Mouse (Mus musculus) c-Kit-positive CD71-negative TER-119-negative erythroid progenitor cells, embryonic 14.5 days (primary cell): Measurements from ENCODE around the gene Bag5.
"Not testable (repeated sequence)": the region's sequence is repeated elsewhere in the genome, so short reads cannot be mapped to it uniquely, and the experiment has no call there.

Source experiments
- DNase-seq: peaks from one replicate; pipeline ENCODE4 v3.0.0-alpha.2; 2013; ENCODE audit warnings: low read depth

The Bag5 gene

DNA sequence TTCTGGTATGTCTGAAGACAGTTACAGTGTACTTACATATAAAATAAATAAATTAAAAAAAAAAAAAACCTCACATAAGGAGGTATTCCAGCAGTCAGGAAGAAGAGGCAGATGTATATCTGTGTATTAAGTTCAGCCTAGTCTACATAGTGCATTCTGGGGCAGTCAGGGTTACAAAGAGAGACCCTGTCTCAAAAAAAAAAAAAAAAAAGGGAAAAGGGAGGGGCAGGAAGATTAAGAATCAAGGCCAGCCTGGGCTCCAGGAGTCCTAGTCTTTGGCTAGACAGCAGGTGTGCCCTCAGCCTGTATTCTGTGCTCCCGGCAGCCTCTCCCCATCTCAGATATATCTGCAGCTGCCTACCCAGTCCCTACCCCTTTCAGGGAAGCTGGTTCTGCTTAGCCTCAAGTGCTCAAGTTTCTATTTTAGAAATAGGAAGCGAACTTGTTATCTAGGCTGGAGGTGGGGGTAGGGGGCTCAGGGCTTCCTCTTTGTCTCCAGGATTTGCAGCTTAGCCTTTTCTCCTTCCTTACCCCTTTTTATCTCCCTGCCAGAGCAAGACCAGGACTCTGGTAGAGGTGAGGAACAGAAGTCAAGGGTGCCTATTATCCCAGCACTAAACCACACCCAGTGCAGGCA is 38.1 kb downstream of the Bag5 start:
- no peak for DNase-seq

DNA sequence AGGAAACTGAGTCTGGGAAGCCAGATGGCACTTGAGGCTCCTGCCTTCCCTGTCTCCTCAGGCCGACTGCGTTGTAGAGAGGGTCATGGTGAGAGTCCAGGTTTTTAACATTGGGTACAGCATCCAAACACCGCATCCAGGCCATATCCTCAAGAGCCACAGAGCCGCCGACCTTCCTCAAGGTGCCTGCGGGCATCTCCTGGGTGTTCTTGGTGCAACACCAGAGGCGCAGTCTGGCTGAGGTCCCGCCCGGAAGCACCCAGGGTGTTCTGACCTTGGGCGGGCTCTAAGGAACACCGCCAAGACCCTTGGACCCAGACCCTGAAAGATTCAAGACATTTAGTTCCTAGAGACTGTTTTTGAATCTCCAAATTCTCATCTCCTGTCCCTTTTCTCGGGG is 40.5 kb downstream of the Bag5 start:
- DNase-seq = no peak

DNA sequence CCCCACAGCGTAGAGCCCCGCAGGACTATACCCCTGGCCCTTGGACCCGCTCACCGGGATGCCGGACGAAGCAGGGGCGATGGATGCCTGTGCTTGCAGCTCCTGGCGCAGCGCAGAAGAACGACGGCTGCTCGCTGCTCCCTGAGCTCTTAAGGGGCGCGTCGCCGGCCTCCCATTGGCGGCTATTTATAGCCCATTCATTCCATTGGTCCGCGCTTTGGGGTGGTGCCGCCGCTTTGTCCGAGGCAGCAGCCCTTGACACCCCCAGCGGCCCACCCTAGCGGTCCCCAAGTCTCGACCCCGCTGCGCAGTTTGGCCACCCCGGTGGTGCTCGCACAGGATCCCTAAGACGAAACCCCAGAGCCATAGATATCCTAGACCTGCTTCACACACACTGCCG is 40.9 kb downstream of the Bag5 start, which contains the start of gene Ckb:
Gene Ckb, minus strand, starts transcription at position 163 of the 400 bp plus-strand sequence.
- DNase-seq = no peak

DNA sequence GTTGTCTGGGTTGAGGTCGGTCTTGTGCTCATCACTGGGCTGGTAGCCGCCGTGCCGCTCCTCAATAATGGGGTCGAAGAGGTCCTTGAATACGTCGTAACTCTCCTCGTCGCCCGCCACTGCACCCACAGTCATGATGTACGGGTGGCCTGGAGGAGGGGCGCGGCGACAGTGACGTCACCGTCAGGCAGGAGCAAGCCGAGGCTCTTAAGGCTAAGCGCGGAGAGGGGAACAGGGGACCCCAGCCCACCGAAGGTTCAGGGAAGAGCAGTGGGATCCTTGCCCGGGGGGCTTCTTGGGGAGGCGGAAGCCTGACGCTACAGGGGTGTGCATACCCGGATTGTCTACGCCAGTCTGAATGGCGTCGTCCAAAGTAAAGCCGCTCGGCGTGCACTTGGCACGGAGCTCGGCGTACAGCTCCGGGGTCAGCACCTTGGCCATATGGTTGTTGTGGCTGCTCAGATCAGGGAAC is 41.6 kb downstream of the Bag5 start:
- DNase-seq = no peak

DNA sequence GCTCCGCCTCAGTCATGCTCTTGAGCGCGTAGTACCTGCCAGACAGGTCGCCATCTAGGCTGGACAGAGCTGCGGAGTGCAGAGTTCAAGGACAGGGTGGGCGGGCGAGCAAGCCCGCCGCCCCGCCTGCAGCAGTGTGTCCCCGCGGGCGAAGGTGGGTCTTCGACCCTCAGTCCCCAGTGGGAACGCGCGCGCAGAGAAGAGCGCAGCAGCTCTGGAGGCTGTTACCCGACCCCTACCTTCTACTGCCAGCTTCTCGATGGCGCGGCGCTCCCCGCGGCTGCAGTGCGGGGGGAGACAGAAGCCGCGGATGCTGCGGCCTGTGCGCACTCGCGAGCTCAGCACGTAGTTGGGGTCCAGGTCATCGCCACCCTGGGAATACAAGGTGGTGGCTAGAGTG is 42.1 kb downstream of the Bag5 start:
- no peak for DNase-seq

DNA sequence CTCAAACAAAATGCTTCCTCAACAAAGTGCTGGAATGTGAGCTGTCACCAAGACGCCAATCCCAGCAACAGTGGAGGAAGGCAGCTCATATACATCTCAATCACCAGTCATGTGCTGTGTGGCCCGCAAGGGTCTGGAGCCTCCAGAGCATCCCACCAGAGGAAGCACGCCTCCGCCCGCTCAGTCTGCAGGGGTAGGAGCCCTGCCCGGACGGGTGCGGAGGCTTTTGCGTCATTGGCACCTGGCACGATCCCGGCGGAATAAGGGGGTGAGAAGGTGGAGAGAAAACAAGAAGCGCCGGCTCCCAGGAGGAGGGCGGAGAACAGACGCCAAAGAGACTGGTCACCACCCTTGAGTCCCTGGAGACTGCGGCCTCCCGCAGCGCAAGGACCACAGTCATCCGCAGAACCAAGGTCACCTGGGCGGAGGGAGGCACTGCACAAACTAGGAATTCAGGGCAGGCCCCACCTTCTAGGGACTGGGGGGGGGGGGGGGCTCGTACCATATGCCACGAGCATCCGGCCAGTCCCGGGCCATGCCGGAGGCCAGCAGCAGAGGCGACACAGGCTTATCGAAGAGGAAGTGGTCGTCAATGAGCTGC is 42.6 kb downstream of the Bag5 start:
- DNase-seq = no peak

DNA sequence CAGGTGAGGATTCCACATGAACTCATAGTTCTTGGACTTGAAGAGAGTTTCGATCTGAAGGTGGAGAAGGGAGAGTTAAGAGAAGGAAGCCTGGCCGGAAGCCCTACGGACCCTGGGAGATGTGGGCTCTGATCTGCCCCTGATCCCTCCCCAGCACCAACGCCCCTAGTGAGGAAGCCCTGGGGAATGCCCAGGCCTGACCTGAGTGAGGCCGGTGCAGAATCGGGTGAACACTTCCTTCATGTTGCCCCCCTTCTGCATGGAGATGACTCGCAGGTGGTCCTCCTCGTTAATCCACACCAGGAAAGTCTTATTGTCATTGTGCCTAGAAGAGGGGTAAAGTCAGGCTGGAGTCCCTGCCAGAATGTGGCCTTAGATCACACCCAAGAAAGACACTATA is 43.1 kb downstream of the Bag5 start:
- no peak for DNase-seq

DNA sequence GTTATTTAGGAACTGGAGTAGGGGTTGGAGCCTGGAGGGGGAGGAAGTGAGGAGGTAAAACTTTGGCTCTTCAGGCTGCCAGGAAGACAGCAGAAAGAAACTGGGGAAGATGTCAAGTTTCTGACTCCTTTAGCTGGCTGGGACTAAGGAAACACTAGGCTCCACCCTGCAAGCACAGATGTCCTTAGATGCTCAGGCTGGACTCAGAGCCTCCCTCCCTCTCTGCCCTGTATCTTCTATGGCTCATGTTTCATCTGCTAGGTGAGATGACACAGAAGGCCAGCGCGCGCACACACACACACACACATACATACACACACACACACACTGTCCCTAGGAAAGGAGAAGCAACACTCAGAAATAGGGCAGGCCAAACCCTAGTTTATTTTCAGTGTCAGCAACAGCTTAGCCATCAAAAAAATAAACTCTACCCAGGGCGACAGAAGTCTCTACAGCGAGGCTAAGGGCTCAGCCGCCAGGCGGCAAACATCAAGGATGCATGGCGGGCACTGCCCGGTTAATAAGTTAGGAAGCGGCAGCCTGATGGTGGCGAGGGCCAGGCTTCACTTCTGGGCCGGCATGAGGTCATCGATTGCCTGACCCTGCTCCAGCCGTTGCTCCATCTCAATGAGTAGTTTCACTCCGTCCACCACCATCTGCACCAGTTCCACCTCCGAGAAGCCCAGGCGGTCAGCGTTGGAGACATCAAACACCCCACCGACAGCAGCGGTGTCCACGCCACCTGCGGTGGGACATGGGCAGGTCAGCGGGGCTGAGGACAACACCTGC is 43.9 kb downstream of the Bag5 start:
- DNase-seq = no peak

DNA sequence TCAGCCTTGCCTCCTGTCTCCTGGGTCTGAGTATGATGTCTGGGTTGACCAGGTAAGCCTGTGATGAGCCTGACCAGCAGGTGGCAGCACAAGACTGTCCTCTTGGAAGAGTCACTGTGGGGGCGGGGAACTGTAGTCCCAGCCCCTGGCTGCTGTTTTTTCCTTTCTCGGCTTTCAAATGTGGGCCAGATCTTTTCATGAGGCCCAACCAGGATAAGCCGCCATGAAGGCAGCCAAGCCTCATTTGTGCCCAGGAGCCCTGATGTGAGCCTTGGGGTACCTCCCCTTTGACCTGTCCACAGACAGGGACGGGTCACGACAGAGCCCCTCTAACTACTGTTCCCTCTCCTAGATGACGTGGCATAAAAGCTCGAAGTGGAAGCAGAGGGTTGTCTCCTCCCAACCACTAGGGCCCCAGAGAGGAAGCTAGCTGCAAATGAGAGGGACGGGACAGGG is 44.6 kb downstream of the Bag5 start:
- DNase-seq = peak; percentile 96

DNA sequence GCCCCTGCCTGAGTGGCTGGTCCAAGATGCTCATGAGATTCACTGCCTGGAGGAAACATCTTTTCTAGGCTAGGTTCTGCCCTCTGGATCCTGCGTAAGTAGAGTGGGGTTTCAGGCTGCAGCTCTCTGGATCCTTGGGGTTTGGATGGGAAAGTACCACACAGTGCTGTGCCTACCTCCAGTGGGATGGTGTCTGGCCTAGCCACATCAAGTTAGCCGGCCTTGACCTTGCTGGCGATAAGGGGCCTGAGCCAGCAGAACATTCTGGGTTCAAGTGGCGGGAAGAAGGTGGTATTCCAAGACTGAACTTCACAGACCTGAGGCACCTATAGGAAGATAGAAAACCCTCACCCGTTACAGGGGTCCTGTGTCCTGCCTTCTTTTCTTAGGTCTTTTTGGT is 45.6 kb downstream of the Bag5 start:
- no peak for DNase-seq

DNA sequence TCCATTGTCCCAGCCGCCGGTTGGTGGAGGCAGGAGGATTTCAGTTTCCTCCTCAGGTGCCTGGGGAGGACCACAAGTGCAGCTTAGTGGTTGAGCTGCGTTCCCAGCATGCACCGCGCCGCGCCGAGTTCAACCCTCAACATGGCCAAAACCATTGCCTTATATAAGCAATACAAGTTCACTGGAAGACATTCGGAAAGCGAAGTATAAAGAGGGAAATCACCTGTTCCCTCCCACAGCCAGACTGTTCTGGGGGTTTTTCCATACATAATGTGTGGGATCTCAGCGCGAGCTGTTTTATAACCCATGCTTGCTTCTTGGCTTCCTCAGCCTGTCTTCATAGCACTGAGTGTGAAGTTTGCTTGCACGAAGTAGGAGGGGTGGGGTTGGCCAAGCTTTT is 46.7 kb downstream of the Bag5 start:
- no peak for DNase-seq

DNA sequence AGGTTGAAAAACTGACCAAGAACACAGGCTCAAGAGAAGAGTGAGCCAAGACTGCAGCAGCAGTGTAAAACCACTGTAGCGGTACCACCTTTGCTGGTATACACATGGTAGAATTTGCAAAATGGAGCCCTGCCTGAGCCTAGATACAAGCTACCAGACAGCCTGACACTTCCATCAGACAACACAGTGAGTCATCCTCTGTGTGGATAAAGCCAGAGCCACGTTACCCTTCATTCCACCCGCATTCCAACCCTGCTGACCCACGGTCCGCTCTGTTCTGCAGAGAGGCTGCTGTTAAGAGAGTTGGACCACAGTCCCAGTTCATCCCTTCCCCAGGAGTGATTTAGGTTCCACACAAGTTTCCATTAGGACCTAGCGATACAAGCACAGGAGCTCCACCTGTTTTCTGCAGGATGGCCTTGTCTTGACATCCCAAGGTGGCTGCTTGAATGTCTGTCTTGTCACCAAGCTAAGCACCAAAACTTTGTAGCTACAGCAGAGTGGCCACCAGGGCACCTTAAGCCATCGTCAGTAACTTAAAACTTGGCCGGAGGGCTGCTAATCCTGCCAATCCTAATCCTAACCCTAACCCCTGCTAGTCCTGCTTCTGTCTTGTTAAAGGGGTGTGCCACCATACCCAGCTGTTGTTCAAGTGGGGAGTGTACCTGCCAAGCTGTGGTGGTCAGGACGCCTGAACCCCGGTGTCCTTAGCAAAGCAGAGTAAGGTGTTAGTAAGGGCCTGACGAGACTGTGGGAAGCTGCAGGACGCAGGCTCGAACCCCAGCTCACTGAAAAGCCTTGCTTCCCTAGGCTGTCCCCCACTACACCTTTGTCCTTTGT is 47.8 kb downstream of the Bag5 start:
- no peak for DNase-seq

DNA sequence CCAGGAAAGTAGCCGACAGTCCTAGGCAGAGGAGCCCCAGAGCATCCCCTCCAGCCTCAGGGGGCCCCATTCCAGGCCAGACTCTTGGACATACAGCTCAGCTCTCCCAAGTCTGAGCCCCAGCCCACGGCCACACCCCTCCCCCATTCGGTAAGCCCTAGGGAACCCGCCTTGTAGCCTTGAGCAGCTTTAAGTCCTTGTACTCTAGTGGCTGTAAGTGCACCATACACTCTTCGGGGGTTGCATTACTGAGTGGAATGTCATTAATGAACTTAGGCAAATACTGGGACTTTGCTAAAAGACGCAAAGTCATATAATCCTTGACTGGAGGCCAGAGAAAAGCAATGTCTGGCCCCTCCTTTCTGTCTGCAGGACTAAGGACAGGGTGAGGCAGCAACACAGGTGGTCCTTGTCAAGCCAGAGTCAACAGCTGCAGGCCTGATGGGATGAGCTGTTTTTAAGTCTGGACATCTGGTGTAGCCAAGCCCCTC is 48.9 kb downstream of the Bag5 start:
- no peak for DNase-seq

DNA sequence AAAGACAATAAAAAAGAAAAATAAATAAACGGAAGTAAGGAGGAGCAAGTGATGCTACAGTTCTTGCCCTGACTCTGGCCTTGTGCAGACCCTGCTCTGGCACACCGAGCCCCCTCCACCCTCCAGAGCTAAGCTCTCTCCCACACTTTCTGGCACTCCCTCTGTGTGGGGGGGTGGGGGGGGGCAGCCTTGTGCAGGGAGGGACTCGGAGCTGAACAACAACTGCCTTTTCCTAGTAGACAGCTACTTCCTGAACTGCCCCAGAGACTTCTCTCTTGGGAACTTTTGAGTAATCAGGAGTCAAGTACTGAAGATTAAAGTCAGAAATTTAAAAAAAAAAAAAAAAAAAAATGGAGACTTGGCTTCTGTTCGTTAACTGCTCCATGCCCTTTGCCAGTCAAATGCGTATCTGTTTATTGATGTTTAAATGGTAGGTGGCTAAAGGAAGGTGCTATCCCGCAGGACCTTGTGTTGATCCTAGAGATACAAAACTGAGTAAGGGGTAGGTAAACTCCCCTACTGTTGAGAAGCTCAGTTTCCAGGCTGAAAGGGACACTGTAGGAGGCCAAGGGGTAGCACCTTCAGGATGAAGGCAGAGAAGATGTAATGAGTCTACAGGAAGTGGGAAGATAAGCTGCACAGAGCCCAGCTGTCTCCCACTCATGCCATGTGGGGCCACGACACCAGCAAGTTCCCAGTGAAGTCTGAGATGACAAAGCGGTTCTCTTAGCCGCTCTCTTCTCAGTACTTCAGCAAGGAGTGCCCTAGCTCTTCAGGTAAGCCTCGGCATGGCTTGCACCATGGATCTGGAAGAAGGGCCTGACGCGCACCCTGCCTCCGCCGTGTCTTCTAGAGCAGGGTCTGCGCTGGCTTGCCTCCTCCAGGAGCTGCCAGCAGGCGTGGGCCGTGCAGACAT is 49.6 kb downstream of the Bag5 start:
- no peak for DNase-seq

DNA sequence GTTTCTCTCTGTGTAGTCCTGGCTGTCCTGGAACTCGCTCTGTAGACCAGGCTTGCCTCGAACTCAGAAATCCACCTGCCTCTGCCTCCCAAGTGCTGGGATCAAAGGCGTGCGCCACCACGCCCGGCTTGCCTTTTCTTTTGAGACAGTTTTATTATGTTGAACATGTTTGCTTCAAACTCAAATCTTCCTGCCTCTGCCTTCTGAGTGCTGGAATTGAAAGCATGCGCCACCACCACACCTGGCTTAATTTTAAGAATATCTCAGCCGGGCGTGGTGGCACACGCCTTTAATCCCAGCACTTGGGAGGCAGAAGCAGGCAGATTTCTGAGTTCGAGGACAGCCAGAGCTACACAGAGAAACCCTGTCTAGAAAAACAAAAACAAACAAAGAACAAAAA is 51.5 kb downstream of the Bag5 start:
- DNase-seq = not testable (repeated sequence)

DNA sequence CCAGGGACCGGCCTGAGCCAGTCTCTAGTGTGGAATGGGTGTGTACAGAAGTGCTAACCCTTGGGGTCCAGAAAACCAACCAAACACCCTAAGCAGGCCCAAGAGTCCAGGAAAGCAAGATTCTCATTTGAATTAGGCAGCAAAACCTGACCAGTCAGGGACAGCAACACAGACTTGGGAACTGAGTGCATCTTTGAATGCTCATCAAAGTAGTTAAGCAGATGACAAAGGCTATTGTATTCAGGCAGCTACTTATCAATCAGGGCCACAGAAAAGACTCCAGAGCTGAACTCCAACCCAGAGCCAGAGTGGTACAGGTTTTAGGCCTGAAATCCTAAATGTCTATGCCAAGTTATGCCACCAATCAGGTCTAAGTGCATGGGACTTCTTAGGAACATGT is 52.4 kb downstream of the Bag5 start:
- DNase-seq = no peak
